Mouse (Mus musculus) neural tube, embryonic 12.5 days (tissue): ENCODE measurements around the gene Hddc3. TPM values are rescaled to one million over a fixed set of nuclear protein-coding genes. Genes with fewer than 3 reads are reported as not detected.

Source experiments
- ATAC-seq: fragments of 200-750 bp; cut with Nextera tagmentation; 2 replicates; pipeline ENCODE4 v1.8.0; 2017; ENCODE audit warnings: low read depth, mild to moderate bottlenecking, moderate TSS enrichment, moderate library complexity; ENCODE audit not compliant: low FRiP score
- H3K27ac ChIP-seq: fragments of 300-500 bp; sonication (generic); 2 replicates; pipeline ENCODE4 v1.5.1; 2016
- H3K27me3 ChIP-seq: fragments of 300-500 bp; sonication (generic); replicated peaks from 2 replicates; pipeline ENCODE4 v1.6.1; 2016; ENCODE audit warnings: mild to moderate bottlenecking
- H3K36me3 ChIP-seq: fragments of 300-500 bp; sonication (generic); 2 replicates; pipeline ENCODE4 v1.6.1; 2016; ENCODE audit warnings: mild to moderate bottlenecking
- H3K4me1 ChIP-seq: fragments of 300-500 bp; sonication (generic); 2 replicates; pipeline ENCODE4 v1.6.1; 2016
- H3K4me2 ChIP-seq: fragments of 300-500 bp; sonication (generic); replicated peaks from 2 replicates; pipeline ENCODE4 v1.6.1; 2016; ENCODE audit warnings: mild to moderate bottlenecking
- H3K4me3 ChIP-seq: fragments of 300-500 bp; sonication (generic); 2 replicates; pipeline ENCODE4 v1.5.1; 2016
- H3K9ac ChIP-seq: fragments of 300-500 bp; sonication (generic); 2 replicates; pipeline ENCODE4 v1.6.1; 2016; ENCODE audit warnings: mild to moderate bottlenecking
- H3K9me3 ChIP-seq: fragments of 300-500 bp; sonication (generic); 2 replicates; pipeline ENCODE4 v1.6.1; 2016; ENCODE audit warnings: mild to moderate bottlenecking
- WGBS: fragments of 180-500 bp; shearing (Covaris S2); methylation state at CpG from one replicate; pipeline ENCODE4 v1.1.7; 2016; 5-methylcytosine and 5-hydroxymethylcytosine counted together
- polyA plus RNA-seq: library from polyadenylated mRNA; unstranded; fragments of >200 nt; fragmentation: Nextera tagmentation; extraction: Ambion mirVana; gene quantifications from 2 replicates; pipeline ENCODE4 v1.2.1, GENCODE M21; 2016

Gene Hddc3
- polyA plus RNA-seq = 20.6 and 21.1 TPM in 2 replicates

GRCm38 (mm10) chr7:80342858-80343257 is at the start of gene Hddc3:
TSS of gene Hddc3 (plus strand) at chr7:80343104.
- H3K4me3 ChIP-seq = peak within 1 kb of the TSS; percentile 50
- peak within 1 kb of the TSS; percentile 78 for H3K4me2 ChIP-seq
- WGBS = 2% methylated on average over 25 of the region's 25 CpGs
- H3K27me3 ChIP-seq = no peaks in the 10 kb centered on the region
- H3K9ac ChIP-seq = peak within 1 kb of the TSS; percentile 68
- H3K36me3 ChIP-seq = peaks cover 8% of the 10 kb centered on the region
- ATAC-seq = 0 out of 2 replicates have a peak, but pooled peaks have one; percentile 4
- H3K4me1 ChIP-seq = peaks cover 52% of the 10 kb centered on the region
- peak within 1 kb of the TSS; percentile 38; the same call in 1 of the 2 replicates for H3K27ac ChIP-seq
- no peaks in the 10 kb centered on the region for H3K9me3 ChIP-seq

- H3K9me3 ChIP-seq = no peaks in the 10 kb centered on the region
Observed at GRCm38 (mm10) chr7:80294062-80294763, 48.7 kb upstream of the Hddc3 start, which contains the start of gene Prc1. TSS of gene Prc1 (plus strand) at chr7:80294450.

GRCm38 (mm10) chr7:80294764-80295648 is 47.9 kb upstream of the Hddc3 start:
- Histone ChIP-seq H3K9me3 (no peaks in the 10 kb centered on the region), H3K36me3 (peaks cover 25% of the 10 kb centered on the region), H3K4me2 (peak overlapping the region; percentile 92), H3K27ac (peak overlapping the region; percentile 46; the same call in 1 of the 2 replicates), H3K4me1 (peaks cover 14% of the 10 kb centered on the region), H3K4me3 (peak overlapping the region; percentile 79), H3K9ac (peak overlapping the region; percentile 74), H3K27me3 (no peaks in the 10 kb centered on the region)
- peak; percentile 52; the same call in 1 of the 2 replicates for ATAC-seq
- 8% methylated on average over 37 of the region's 37 CpGs for WGBS

More at GRCm38 (mm10) chr7:80294062-80294763, 48.7 kb upstream of the Hddc3 start, which contains the start of gene Prc1:
- H3K36me3 ChIP-seq = peaks cover 24% of the 10 kb centered on the region
- H3K27ac ChIP-seq = peak within 1 kb of the TSS; percentile 46; the same call in 1 of the 2 replicates
- H3K9ac ChIP-seq = peak within 1 kb of the TSS; percentile 74
- H3K4me3 ChIP-seq = peak within 1 kb of the TSS; percentile 79
- ATAC-seq = peak; percentile 99
- peaks cover 14% of the 10 kb centered on the region for H3K4me1 ChIP-seq
- peak within 1 kb of the TSS; percentile 92 for H3K4me2 ChIP-seq
- WGBS = under 1% methylated on average over 52 of the region's 52 CpGs
- no peaks in the 10 kb centered on the region for H3K27me3 ChIP-seq

GRCm38 (mm10) chr7:80296462-80296861 is 46.4 kb upstream of the Hddc3 start:
- Histone ChIP-seq H3K4me2 (peak overlapping the region; percentile 92), H3K9me3 (no peaks in the 10 kb centered on the region), H3K9ac (no peak overlapping the region), H3K36me3 (peaks cover 22% of the 10 kb centered on the region), H3K4me3 (no peak overlapping the region), H3K4me1 (peaks cover 14% of the 10 kb centered on the region), H3K27ac (no peak overlapping the region), H3K27me3 (no peaks in the 10 kb centered on the region)
- WGBS = 93% methylated on average over 6 of the region's 6 CpGs
- no peak for ATAC-seq

GRCm38 (mm10) chr7:80297041-80297440 is 45.9 kb upstream of the Hddc3 start:
- H3K4me3 ChIP-seq = no peak overlapping the region
- peaks cover 14% of the 10 kb centered on the region for H3K4me1 ChIP-seq
- no peak overlapping the region for H3K9ac ChIP-seq
- H3K9me3 ChIP-seq = no peaks in the 10 kb centered on the region
- no peak overlapping the region for H3K27ac ChIP-seq
- H3K4me2 ChIP-seq = no peak overlapping the region
- H3K36me3 ChIP-seq = peaks cover 26% of the 10 kb centered on the region
- ATAC-seq = no peak
- H3K27me3 ChIP-seq = no peaks in the 10 kb centered on the region
- WGBS = 90% methylated on average over 3 of the region's 3 CpGs

- H3K36me3 ChIP-seq = peaks cover 29% of the 10 kb centered on the region
- H3K4me2 ChIP-seq = no peak overlapping the region
- H3K9ac ChIP-seq = no peak overlapping the region
- WGBS = 93% methylated on average over 4 of the region's 4 CpGs
- H3K9me3 ChIP-seq = no peaks in the 10 kb centered on the region
- no peaks in the 10 kb centered on the region for H3K27me3 ChIP-seq
- no peak for ATAC-seq
- peaks cover 14% of the 10 kb centered on the region for H3K4me1 ChIP-seq
- no peak overlapping the region for H3K4me3 ChIP-seq
- H3K27ac ChIP-seq = no peak overlapping the region
Observed at GRCm38 (mm10) chr7:80298754-80299153, 44.1 kb upstream of the Hddc3 start.

- Histone ChIP-seq H3K9me3 (no peaks in the 10 kb centered on the region), H3K4me3 (no peak overlapping the region), H3K27ac (no peak overlapping the region), H3K27me3 (no peaks in the 10 kb centered on the region), H3K36me3 (peaks cover 37% of the 10 kb centered on the region), H3K9ac (no peak overlapping the region), H3K4me2 (no peak overlapping the region), H3K4me1 (peaks cover 11% of the 10 kb centered on the region; the same call in 1 of the 2 replicates)
- WGBS = 97% methylated on average over 3 of the region's 3 CpGs
- ATAC-seq = no peak
Observed at GRCm38 (mm10) chr7:80299568-80299967, 43.3 kb upstream of the Hddc3 start.

- Histone ChIP-seq H3K27ac (no peak overlapping the region), H3K4me2 (no peak overlapping the region), H3K4me1 (peaks cover 3% of the 10 kb centered on the region; the same call in 1 of the 2 replicates), H3K36me3 (peaks cover 55% of the 10 kb centered on the region), H3K9me3 (no peaks in the 10 kb centered on the region), H3K4me3 (no peak overlapping the region), H3K27me3 (no peaks in the 10 kb centered on the region), H3K9ac (no peak overlapping the region)
- WGBS = 93% methylated on average over 2 of the region's 2 CpGs
- no peak for ATAC-seq
Observed at GRCm38 (mm10) chr7:80301522-80301921, 41.4 kb upstream of the Hddc3 start.

- peaks cover 77% of the 10 kb centered on the region for H3K36me3 ChIP-seq
- H3K9me3 ChIP-seq = no peaks in the 10 kb centered on the region
- H3K27ac ChIP-seq = no peak overlapping the region
- no peaks in the 10 kb centered on the region for H3K27me3 ChIP-seq
- no peaks in the 10 kb centered on the region for H3K4me1 ChIP-seq
- H3K4me2 ChIP-seq = no peak overlapping the region
- no peak for ATAC-seq
- no peak overlapping the region for H3K4me3 ChIP-seq
- WGBS = 90% methylated on average over 3 of the region's 3 CpGs
- H3K9ac ChIP-seq = no peak overlapping the region
Observed at GRCm38 (mm10) chr7:80307766-80308165, 35.1 kb upstream of the Hddc3 start.

- no peak overlapping the region for H3K9ac ChIP-seq
- no peak overlapping the region for H3K4me2 ChIP-seq
- H3K4me1 ChIP-seq = no peaks in the 10 kb centered on the region
- no peak overlapping the region for H3K4me3 ChIP-seq
- peaks cover 86% of the 10 kb centered on the region for H3K36me3 ChIP-seq
- H3K9me3 ChIP-seq = no peaks in the 10 kb centered on the region
- ATAC-seq = no peak
- WGBS = 93% methylated on average over 7 of the region's 7 CpGs
- H3K27me3 ChIP-seq = no peaks in the 10 kb centered on the region
- H3K27ac ChIP-seq = no peak overlapping the region
Observed at GRCm38 (mm10) chr7:80310771-80311170, 32.1 kb upstream of the Hddc3 start.

- Histone ChIP-seq H3K4me2 (no peak overlapping the region), H3K36me3 (peaks cover 78% of the 10 kb centered on the region), H3K27ac (no peak overlapping the region), H3K4me3 (no peak overlapping the region), H3K9me3 (no peaks in the 10 kb centered on the region), H3K4me1 (no peaks in the 10 kb centered on the region), H3K27me3 (no peaks in the 10 kb centered on the region), H3K9ac (no peak overlapping the region)
- ATAC-seq = no peak
- 89% methylated on average over 2 of the region's 2 CpGs for WGBS
Observed at GRCm38 (mm10) chr7:80315733-80316132, 27.2 kb upstream of the Hddc3 start.
